Mouse (Mus musculus) liver (tissue): Measurements from ENCODE around the gene Hoxd3.

Source experiments
- DNase-seq: peaks from one replicate; pipeline ENCODE4 v3.0.0-alpha.2; 2020; ENCODE audit warnings: mixed read lengths

The Hoxd3 gene

GRCm38 (mm10) chr2:74694066-74694465 lies 17.7 kb upstream of the Hoxd3 start:
- DNase-seq = no peak

DNA sequence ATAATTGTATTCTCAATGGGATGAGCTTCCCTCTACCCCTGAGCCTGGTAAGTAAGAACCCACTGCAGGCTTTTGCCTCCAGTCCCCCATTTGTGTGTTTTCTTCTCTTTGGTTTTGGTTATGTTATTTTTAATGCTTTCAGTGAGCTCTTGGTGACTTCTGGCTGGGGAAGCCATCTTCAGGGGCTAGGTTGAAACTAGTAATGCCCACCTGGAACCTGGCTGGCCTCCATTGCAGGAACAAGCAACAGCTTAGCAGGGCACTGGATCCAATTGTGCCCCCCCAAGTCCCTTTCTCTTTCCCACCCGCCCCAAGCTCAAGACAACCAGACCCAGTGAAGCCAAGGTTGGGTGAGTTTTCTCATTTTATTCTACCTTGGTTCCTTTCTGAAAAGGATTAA lies 16.3 kb upstream of the Hoxd3 start:
- DNase-seq = no peak

- DNase-seq = no peak
Observed at GRCm38 (mm10) chr2:74695813-74696430, 15.8 kb upstream of the Hoxd3 start.

DNA sequence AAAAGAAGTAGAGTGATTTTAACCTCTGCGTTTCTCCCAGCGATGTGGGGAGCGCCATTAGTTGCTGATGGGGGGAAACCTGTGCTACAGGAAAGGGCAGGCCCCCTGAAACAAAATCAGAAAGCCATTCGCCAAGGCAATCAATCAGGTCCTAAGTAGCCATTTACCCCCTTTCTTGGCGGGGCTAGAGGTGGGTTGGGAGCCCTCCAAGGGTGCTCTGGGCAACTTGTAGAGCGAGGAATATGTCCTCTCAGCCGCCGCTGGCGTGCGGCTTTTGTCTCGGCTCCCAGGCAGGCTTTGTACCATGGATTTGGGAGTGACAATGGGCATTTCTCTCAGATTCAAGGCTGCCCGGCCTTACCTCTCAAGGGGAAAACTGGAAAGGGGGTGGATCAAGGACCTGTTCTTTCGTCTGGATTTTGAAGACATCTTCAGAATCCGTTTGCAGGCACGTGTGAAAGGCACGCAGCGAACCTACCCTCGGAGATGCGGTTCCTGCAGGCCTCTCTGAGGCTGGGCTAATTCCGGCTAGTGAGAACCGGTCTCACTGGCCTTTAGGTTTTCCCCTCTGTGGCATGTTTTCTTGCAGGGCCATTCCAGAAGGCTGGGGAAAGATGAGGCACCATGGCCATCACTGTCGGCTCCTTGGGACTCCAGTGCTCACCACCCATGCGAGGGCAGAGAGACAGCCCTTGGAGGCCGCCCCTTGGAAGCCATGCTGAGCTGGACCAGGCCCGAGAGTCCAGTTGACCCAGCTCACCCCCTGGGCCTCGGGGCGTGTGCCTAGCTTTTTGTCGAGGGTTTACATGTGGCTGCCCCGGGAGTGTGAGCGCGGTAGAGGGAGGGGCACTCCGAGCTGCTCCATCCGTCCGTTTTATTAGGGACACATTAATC lies 15.0 kb upstream of the Hoxd3 start:
- DNase-seq = no peak

DNA sequence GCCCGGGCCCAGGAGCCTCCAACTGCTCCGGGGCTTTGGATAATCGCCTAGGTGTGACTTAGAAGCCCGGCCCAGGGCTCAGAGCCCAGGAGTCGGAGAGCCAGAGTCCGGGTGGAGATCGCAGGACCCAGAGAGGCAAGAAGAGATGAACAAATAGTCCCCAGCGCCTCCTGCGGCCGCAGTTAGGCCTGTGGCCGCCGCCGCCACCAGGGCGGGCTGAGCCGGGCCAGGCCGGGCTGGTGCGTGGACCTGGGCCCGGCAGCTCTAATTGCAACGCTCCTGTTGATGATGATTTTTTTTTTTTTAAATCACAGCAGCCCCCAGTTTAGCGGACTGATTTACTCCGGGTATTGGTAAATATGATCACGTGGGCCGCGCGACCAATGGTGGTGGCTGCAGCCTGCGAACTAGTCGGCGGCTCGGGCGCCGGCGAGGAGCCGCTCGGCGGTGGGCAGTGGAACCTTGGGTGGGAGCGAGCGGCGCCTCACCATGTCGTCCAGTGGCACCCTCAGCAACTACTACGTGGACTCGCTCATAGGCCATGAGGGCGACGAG lies 14.1 kb upstream of the Hoxd3 start, which contains the start of gene Hoxd9:
Gene Hoxd9 (plus strand): TSS at position 161 of the 555 bp plus-strand sequence.
- no peak for DNase-seq

DNA sequence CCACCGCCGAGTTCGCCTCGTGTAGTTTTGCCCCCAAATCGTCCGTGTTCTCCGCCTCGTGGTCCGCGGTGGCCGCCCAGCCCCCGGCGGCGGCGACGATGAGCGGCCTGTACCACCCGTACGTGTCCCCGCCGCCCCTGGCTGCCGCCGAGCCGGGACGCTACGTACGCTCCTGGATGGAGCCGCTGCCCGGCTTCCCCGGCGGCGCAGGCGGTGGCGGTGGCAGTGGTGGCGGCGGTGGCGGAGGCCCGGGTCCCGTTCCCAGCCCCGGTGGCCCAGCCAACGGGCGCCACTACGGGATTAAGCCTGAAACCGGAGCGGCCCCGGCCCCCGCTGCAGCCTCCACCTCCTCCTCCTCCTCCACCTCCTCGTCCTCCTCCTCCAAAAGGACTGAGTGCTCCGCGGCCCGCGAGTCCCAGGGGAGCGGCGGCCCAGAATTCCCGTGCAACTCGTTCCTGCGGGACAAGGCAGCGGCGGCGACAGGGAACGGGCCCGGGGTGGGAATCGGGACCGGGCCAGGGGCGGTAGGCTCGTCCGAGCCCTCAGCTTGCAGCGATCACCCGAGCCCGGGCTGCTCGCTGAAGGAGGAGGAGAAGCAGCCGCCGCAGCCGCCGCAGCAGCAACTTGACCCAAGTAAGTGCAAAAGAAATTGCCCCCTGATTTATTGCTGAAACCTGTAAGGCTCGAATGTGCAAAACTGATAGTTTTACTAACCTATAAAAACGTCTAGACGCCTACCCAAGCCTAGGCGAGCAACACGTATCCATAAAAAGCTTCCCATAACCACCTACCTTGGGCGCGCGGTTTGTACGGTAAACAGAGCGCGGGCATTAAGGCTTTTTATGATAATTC lies 13.3 kb upstream of the Hoxd3 start:
- DNase-seq = no peak

DNA sequence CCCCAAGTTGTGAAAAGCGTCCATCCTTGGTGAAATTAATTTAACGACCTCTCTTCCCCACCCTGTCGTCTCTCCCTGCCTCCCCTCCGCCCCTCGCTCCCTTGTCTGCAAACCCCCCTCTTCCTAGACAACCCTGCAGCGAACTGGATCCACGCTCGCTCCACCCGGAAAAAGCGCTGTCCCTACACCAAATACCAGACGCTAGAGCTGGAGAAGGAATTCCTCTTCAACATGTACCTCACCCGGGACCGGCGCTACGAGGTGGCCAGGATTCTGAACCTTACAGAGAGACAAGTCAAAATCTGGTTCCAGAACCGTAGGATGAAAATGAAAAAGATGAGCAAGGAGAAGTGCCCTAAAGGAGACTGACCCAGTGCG lies 12.7 kb upstream of the Hoxd3 start:
- no peak for DNase-seq

DNA sequence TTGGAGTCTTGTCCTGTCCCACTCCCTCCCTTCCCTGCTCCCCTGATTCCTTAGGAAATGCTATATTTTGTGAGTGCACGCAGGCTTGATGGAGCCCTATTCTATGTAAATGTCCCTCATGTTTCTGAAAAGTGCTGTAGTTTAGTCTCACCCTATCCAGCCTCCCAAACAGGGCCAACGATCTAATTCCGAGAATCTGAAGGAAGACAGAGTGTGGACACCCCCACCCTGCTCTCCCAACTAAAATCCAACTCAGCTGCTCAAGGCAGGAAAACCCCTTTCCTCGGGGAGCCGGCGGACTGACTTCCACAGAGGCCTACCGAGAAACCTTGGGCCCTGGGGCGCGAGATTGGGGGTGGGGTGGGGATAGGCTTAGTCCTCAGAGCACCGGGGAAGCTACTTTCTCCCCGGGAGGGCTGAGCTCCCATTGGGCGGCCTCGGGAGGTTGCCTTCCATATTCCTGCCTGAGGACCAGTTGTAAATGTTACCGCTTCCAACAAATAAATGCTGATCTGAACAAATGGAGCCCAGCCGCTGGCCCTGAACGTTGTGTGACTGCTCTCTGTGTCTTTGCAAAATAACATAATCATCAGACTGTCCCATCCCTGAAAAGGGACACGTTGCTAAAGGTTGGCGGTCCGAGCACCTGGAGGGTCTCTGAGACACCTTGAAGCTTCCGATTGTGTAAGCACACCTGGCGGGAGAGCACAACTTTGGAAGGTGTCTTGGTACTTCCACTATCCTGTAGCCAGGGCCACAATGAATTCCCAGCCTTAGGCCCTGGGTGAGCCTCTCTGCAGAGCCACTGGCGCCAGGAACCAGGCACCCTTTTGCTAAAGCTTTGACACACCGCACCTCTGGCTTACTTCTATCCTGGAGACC lies 11.8 kb upstream of the Hoxd3 start:
- no peak for DNase-seq

DNA sequence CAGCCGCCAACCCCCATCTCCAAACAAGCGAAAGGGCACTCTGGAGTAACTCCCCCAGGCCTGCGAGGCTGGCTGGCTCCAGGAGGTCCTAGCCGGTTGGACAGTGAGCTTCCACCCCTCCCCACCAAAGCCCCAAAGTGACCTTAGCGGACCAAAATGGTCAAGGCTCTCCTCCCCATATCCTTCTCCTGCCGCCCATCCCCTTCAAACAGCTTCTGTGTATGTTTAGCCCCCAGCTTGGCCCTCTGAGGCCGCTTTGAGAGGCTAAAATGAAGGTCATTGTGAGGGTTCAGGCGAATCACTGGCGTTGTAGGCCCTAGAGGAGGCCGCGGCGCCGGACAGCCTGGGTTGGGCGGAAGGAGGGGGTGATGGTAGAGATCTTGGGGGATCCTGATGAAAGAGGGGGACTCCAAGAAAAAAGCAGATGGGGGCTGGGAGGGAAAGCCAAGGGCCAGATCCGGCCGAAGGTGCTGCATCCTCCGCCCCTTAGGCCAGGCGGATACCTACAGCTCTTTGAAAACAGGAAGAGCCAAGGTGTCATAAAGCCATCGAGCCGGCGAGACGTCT lies 11.1 kb upstream of the Hoxd3 start:
- no peak for DNase-seq

- peak; percentile 60 for DNase-seq
Observed at GRCm38 (mm10) chr2:74701949-74702819, 9.5 kb upstream of the Hoxd3 start.

DNA sequence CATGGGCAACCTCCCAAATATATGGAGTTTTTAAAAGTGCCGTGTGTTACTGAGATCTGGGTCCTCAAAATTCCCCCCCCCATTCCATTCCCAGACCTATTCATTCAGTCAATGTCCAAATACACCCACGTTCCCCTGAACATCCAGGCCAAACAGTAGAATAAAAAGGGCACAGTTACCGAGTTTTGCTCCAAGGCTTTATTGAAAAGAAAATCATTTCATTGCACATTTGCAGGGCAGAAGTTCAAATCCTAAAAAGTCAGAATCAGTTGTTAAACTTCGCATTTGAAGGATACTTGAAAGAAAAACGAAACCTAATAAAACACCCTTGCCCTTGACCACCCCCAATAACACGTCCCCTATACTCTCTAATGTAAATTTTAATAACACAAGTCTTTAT lies 8.9 kb upstream of the Hoxd3 start:
- DNase-seq = no peak

GRCm38 (mm10) chr2:74703317-74703716 lies 8.4 kb upstream of the Hoxd3 start:
- no peak for DNase-seq

- no peak for DNase-seq
Observed at GRCm38 (mm10) chr2:74703720-74704392, 7.9 kb upstream of the Hoxd3 start.

DNA sequence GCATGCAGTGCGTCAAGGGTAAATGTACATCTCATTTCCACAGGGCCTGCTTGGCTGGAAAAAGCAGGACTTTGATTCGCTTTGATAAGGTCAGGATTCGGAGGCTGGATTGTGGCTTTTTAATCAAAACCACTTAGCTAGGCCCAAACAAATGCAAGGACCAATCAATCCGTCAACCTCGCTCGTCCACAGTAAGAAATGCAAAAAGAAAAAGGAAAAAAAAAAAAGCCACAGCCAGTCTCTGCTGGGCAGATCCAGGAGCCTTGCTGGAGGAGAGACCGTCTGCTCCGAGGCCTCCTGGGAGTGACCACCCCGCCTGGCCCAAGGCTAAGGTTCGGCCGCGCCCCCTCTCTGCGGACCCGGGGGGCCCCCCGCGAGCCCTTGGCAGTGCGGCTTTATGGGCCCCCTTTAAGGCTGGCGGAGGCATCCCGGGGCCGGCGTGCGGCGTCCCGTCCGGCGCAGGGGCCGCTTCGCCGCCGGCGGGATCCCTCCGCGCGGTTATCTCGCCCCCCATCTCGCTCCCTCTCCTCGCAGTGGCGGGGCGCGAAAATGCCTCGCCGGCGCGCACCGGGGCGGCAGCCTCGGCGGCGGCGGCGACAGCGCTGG lies 7.2 kb upstream of the Hoxd3 start, which contains the start of gene Hoxd8:
Gene Hoxd8 (plus strand): TSS at position 223 of the 606 bp plus-strand sequence.
- no peak for DNase-seq

DNA sequence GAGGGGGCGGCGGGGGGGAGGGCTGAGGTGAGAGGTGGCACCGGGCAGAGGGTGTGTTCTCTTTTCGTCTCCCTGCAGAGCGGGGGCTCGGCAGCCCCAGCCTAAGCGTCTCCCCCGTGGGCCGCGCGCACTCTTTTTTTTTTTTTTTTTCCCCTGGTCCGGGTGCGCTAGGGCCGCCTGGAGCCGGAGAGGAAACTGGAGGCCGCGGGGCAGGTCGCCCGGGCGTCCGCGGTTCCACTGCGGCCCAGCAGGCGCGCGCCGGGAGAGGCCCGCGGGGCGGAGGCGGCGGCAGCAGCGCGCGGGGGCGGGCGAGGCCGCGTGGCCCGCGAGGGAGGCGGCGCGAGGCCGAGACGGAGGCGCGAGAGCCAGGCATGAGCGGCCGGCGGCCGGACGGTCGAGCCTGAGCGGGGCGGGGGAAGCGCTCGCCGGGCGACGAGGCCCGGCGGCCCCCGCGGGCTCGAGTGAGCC lies 6.7 kb upstream of the Hoxd3 start:
- DNase-seq = no peak

- DNase-seq = no peak
Observed at GRCm38 (mm10) chr2:74705467-74706089, 6.1 kb upstream of the Hoxd3 start.

- DNase-seq = no peak
Observed at GRCm38 (mm10) chr2:74706393-74706960, 5.2 kb upstream of the Hoxd3 start.

DNA sequence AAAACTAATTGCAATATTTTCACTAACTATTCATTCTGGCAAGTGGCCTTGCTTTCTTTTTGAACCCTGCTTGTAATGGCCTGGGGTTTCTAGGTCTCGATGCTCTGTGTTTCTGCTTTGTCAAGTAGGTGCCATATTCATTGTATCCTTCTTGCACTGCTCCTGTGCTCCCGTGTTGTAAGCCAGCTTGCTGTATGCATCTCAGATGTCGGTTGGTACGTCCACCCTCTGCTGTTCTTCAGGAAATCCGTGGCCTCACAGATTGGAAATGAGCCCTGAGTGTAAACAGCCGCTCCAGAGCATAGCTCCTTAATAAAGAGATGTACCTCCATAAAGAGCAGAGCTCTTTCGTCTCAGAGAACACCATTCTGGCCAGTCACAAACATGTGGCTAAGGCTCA lies 4.1 kb upstream of the Hoxd3 start:
- DNase-seq = no peak

DNA sequence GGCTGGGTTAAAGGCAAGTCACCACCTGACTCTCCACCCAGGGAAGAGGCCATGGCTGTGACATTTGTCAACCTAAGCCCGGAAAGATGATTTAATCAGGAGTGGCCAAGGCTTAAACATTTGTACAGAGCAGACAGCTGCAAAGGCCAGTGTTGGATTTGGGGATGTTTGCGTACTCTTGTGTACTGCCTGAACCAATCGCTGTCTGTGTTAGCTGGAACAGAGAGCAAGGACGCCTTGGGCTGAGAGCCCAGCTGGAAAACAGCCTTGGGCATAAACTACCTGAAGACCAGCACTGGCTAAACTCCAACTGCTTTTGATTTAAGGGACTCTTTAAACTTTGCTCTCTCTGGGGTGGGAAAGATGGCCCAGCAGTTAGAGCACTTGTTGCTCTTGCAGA lies 3.1 kb upstream of the Hoxd3 start:
- DNase-seq = no peak
